In genomic region chr8:111536031-111536977, GRCm38 (mm10) we compare ENCODE assay signal across 7 mouse cellular contexts. TPM values are rescaled to one million over a fixed set of nuclear protein-coding genes. Genes with fewer than 3 reads are reported as not detected.
A peak's percentile ranks its signal among the peaks of the same experiment; 100 is the strongest.
DNase-seq lines count a peak whose midpoint lies in the region; ATAC-seq lines count a peak whose summit lies in the region.

Gene Znrf1, plus strand, starts transcription at chr8:111536097.

- H3K4me1 ChIP-seq in intestine, embryonic 16.5 days (ENCODE audit: control insufficient read depth, insufficient read depth, low read length) = peaks cover 27% of the 10 kb centered on the region
- peaks cover 36% of the 10 kb centered on the region for H3K4me1 ChIP-seq in limb, embryonic 10.5 days
- H3K4me1 ChIP-seq in midbrain, embryonic 12.5 days = peaks cover 37% of the 10 kb centered on the region

- no peaks in the 10 kb centered on the region for H3K9me3 ChIP-seq in intestine, embryonic 16.5 days (ENCODE audit: control insufficient read depth, low read length)
- no peaks in the 10 kb centered on the region for H3K9me3 ChIP-seq in limb, embryonic 10.5 days (replicated peaks)
- H3K9me3 ChIP-seq in midbrain, embryonic 12.5 days = no peaks in the 10 kb centered on the region

- peak; percentile 93 for ATAC-seq in intestine, embryonic 16.5 days
- ATAC-seq in midbrain, embryonic 12.5 days (ENCODE audit: low FRiP score, low read depth) = peak; percentile 93

- H3K36me3 ChIP-seq in intestine, embryonic 16.5 days (ENCODE audit: control insufficient read depth, insufficient read depth, low read length) = no peaks in the 10 kb centered on the region
- peaks cover 10% of the 10 kb centered on the region for H3K36me3 ChIP-seq in limb, embryonic 10.5 days
- H3K36me3 ChIP-seq in midbrain, embryonic 12.5 days = no peaks in the 10 kb centered on the region

- peak within 1 kb of the TSS; percentile 96 for H3K4me3 ChIP-seq in intestine, embryonic 16.5 days (ENCODE audit: low read length)
- H3K4me3 ChIP-seq in limb, embryonic 10.5 days = peak within 1 kb of the TSS; percentile 99
- H3K4me3 ChIP-seq in midbrain, embryonic 12.5 days = peak within 1 kb of the TSS; percentile 98

- H3K9ac ChIP-seq in intestine, embryonic 16.5 days (ENCODE audit: low read depth, low read length) = peak within 1 kb of the TSS; percentile 93
- H3K9ac ChIP-seq in midbrain, embryonic 12.5 days (replicated peaks) = peak within 1 kb of the TSS; percentile 98

- peak within 1 kb of the TSS; percentile 94 for H3K4me2 ChIP-seq in intestine, embryonic 16.5 days (ENCODE audit: low read depth, low read length)
- peak within 1 kb of the TSS; percentile 82 for H3K4me2 ChIP-seq in midbrain, embryonic 12.5 days (replicated peaks)

- no peaks in the 10 kb centered on the region for H3K27me3 ChIP-seq in intestine, embryonic 16.5 days (replicated peaks; ENCODE audit: control insufficient read depth, insufficient read depth, low read length)
- H3K27me3 ChIP-seq in limb, embryonic 10.5 days (ENCODE audit: low read depth, poor library complexity, severe bottlenecking) = no peaks in the 10 kb centered on the region
- H3K27me3 ChIP-seq in midbrain, embryonic 12.5 days = no peaks in the 10 kb centered on the region

- under 1% methylated on average over 78 of the region's 100 CpGs for WGBS in intestine, embryonic 16.5 days
- WGBS in limb, embryonic 10.5 days = under 1% methylated on average over 73 of the region's 100 CpGs
- under 1% methylated on average over 53 of the region's 100 CpGs for WGBS in midbrain, embryonic 12.5 days

- DNase-seq in adrenal gland, postnatal 10 days = peak; percentile 85
- DNase-seq in embryo, embryonic 9.5 days (ENCODE audit: extremely low spot score) = peak; percentile 93
- DNase-seq in gonadal fat pad, adult 2 months (ENCODE audit: low read depth) = no peak
- DNase-seq in limb, embryonic 10.5 days (ENCODE audit: low spot score) = peak; percentile 95
- peak; percentile 53 for DNase-seq in spleen, adult 12 weeks (ENCODE audit: low spot score)

- H3K27ac ChIP-seq in intestine, embryonic 16.5 days (ENCODE audit: low read length) = peak within 1 kb of the TSS; percentile 88
- peak within 1 kb of the TSS; percentile 98 for H3K27ac ChIP-seq in limb, embryonic 10.5 days
- H3K27ac ChIP-seq in midbrain, embryonic 12.5 days (replicated peaks) = peak within 1 kb of the TSS; percentile 94

RNA-seq across cellular contexts. Expression of gene Znrf1, which starts in this region (rescaled TPM):
- total RNA-seq in adrenal gland, postnatal 10 days (2021) = 10 to 100 TPM; 40.0 to 62.6 TPM
- polyA plus RNA-seq in gonadal fat pad, adult 2 months (2012; rRNA removed) = 52.4 and 57.0 TPM in 2 replicates
- polyA plus RNA-seq in intestine, embryonic 16.5 days (2015; fragmentation: Nextera tagmentation; extraction: Ambion mirVana) = 11.0 and 13.1 TPM in 2 replicates
- 42.1 and 44.8 TPM in 2 replicates for polyA plus RNA-seq in limb, embryonic 10.5 days (2016; fragmentation: Nextera tagmentation; extraction: Ambion mirVana)
- 86.3 and 91.6 TPM in 2 replicates for polyA plus RNA-seq in midbrain, embryonic 12.5 days (2016; fragmentation: Nextera tagmentation; extraction: Ambion mirVana)
